Mouse (Mus musculus) cerebellum, adult 2 months (tissue): ENCODE results near the gene Ms4a6b. TPM values are rescaled to one million over a fixed set of nuclear protein-coding genes. Genes with fewer than 3 reads are reported as not detected.
"Not testable (repeated sequence)": the region's sequence is repeated elsewhere in the genome, so short reads cannot be mapped to it uniquely, and the experiment has no call there.

ENCODE experiments used
- DNase-seq, 2 experiments: peaks; one replicate each; pipeline ENCODE4 v3.0.0; 2021
- H3K27ac ChIP-seq: fragments of 200-500 bp; 2 replicates; pipeline ENCODE4 v1.5.1; 2012; ENCODE audit warnings: low read length, control low read depth, inconsistent platforms; ENCODE audit not compliant: insufficient read depth
- H3K27me3 ChIP-seq: fragments of 200-500 bp; 2 replicates; pipeline ENCODE4 v1.6.1; 2012; ENCODE audit warnings: inconsistent platforms, mild to moderate bottlenecking, low read length, moderate library complexity; ENCODE audit not compliant: control insufficient read depth, insufficient read depth
- H3K4me1 ChIP-seq: fragments of 200-500 bp; 2 replicates; pipeline ENCODE4 v1.6.1; 2011; ENCODE audit warnings: low read length; ENCODE audit not compliant: control insufficient read depth, insufficient read depth
- H3K4me3 ChIP-seq: fragments of 200-500 bp; replicated peaks from 2 replicates; pipeline ENCODE3; 2011; ENCODE audit warnings: mild to moderate bottlenecking, low read depth, low read length, control low read depth; ENCODE audit not compliant: insufficient read depth
- CTCF ChIP-seq: fragments of 200-500 bp; IDR thresholded peaks from 2 replicates; pipeline ENCODE4 v1.5.1; 2011; ENCODE audit warnings: low read depth, mild to moderate bottlenecking, control low read depth, low read length, moderate library complexity, borderline replicate concordance; ENCODE audit not compliant: insufficient read depth
- POLR2A ChIP-seq: fragments of 200-500 bp; IDR thresholded peaks from 2 replicates; pipeline ENCODE4 v1.6.1; 2011; ENCODE audit warnings: low read length, control low read depth, borderline replicate concordance; ENCODE audit not compliant: insufficient read depth
- WGBS: fragments of 180-500 bp; shearing (Covaris S2); methylation state at CpG from one replicate; pipeline ENCODE4 v1.1.7; 2018; 5-methylcytosine and 5-hydroxymethylcytosine counted together
- polyA plus RNA-seq: library from polyadenylated mRNA; depleted of rRNA; stranded (reverse); fragments of >200 nt; gene quantifications from 2 replicates; pipeline ENCODE4 v1.2.3, GENCODE M21; 2012

Ms4a6b gene
- polyA plus RNA-seq, 1 experiment: 0.43 TPM

GRCm38 (mm10) chr19:11504857-11505256 is 11.5 kb upstream of the Ms4a6b start:
- Histone ChIP-seq H3K4me3 (no peak overlapping the region), H3K27me3 (no peaks in the 10 kb centered on the region), H3K27ac (no peak overlapping the region), H3K4me1 (no peaks in the 10 kb centered on the region)
- TF ChIP-seq CTCF: no peak
- TF ChIP-seq POLR2A: no peak
- DNase-seq: no peak
- WGBS: 91% methylated on average over 1 of the region's 1 CpGs

DNA sequence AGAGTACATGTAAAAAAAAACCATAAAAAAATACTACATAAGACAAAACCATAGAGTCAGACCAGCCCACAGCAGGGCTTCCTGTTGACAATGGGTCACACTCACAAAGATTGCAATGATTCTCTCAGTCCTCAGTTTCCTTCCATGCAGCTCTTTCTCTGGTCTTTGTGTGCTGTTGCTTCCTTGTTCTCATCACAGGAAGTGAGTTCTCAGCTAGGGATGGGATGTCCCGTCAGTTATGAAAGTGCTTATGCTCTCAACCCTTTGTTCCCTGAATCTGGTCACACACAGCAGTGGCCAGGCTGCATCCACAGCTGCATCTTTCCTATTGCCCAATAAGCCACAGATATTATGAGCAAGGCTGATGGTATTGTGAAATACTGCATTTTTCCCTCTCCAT is 2.9 kb upstream of the Ms4a6b start:
- TF ChIP-seq POLR2A (no peak), CTCF (no peak)
- Histone ChIP-seq H3K27ac (no peak overlapping the region), H3K27me3 (no peaks in the 10 kb centered on the region), H3K4me1 (no peaks in the 10 kb centered on the region), H3K4me3 (no peak overlapping the region)
- no peak for DNase-seq
- 51% methylated on average over 1 of the region's 1 CpGs for WGBS

GRCm38 (mm10) chr19:11516845-11517244 is 533 bp downstream of the Ms4a6b start:
- no peak for DNase-seq
- no peak for TF ChIP-seq POLR2A
- TF ChIP-seq CTCF: no peak
- H3K4me1 ChIP-seq: no peaks in the 10 kb centered on the region
- H3K27ac ChIP-seq: no peak overlapping the region
- H3K27me3 ChIP-seq: no peaks in the 10 kb centered on the region
- 75% methylated on average over 4 of the region's 4 CpGs for WGBS
- no peak overlapping the region for H3K4me3 ChIP-seq

DNA sequence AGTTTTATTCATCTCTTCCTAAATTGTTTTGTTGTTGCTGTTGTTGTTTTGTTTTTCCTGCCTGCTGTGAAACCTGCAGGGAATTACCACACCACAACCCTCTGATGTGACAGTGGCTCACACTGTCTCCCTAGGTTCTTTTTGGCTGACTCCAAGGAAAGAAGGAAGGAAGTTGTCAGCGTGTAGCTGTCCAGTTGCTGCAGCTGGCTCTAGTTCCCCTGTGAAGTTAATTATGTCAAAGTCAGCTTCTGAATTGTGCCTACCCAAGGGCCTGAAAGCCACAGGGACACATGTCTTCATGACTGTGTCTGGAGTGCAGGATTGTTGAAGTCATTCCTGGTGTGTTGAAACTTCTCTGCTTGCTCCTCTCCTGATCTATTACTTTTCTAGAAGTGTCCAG is 1.1 kb downstream of the Ms4a6b start:
- 30% methylated on average over 1 of the region's 1 CpGs for WGBS

DNA sequence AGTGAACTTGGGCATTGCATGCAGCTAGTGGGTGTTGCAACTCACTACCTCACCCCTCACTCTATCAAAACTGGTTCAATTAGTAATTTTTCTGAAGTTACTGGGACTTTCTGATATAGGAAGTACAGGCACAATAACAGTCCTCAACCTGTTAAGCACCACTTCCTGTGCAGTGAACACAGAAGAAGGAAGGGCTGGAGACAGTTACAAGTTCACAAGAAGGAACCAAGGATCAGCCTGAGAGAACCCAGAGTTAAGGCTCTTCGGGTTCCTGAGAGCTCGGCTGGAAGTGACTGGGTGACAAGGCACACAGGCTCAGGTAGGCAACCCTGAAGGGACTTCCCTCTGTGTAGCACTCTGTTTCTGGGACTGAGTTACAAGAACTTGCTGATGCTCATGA is 2.0 kb downstream of the Ms4a6b start:
- DNase-seq, H3K27ac ChIP-seq: not testable (repeated sequence)
- 85% methylated on average over 2 of the region's 2 CpGs for WGBS

More for the DNA sequence above, 1.1 kb downstream of the Ms4a6b start:
- not testable (repeated sequence) for DNase-seq, H3K27ac ChIP-seq, H3K4me3 ChIP-seq, H3K4me1 ChIP-seq, H3K27me3 ChIP-seq

DNA sequence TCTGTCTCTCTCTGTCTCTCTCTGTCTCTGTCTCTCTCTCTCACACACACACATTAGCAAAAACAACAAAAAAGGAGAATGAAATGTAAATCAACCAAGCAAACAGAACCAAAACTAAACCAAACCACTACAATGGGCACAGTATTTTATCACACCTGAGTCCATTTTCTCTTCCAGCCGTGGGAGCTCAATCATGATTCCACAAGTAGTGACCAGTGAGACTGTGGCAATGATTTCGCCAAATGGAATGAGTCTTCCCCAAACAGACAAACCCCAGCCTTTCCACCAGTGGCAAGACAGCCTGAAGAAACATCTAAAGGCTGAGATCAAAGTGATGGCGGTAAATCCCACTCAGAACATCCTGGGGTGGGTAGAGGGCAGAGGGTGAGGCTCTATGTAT is 3.8 kb downstream of the Ms4a6b start:
- 89% methylated on average over 3 of the region's 3 CpGs for WGBS
- TF ChIP-seq CTCF (no peak), POLR2A (no peak)
- Histone ChIP-seq H3K4me1 (no peaks in the 10 kb centered on the region), H3K27ac (no peak overlapping the region), H3K27me3 (no peaks in the 10 kb centered on the region), H3K4me3 (no peak overlapping the region)
- no peak for DNase-seq

More for the DNA sequence above, 2.0 kb downstream of the Ms4a6b start:
- H3K27me3 ChIP-seq, H3K4me1 ChIP-seq, H3K4me3 ChIP-seq: not testable (repeated sequence)

GRCm38 (mm10) chr19:11533421-11533820 is 17.1 kb downstream of the Ms4a6b start:
- TF ChIP-seq POLR2A (no peak), CTCF (no peak)

DNA sequence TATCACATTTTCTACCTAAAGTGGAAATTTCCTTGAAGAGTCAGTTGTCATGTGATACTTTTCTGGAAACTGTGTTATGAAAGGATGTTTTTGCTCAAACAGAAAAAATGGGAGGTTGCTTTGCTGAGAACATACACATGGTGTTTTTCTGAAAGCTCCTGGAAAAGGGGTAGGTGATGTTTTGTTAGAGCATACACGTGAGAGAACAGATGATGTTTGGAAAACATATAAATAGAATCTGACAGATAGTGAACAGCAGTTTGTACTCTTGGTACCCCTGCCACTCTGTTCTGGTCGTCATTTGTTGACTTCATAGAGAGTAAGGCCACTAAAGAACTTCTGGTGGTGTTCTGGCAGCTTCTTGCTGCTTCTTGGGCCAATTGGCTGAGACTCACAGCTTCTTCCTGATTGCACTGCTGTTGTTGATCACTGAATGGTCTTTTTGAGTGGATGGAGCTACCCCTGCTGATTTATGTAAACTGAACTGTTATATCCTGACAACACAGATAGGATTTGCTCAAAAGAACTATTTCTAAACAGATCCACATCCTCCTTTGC is 17.7 kb downstream of the Ms4a6b start:
- TF ChIP-seq POLR2A: no peak
- TF ChIP-seq CTCF: no peak
- no peak for DNase-seq
- no peaks in the 10 kb centered on the region for H3K4me1 ChIP-seq
- no peaks in the 10 kb centered on the region for H3K27me3 ChIP-seq
- no peak overlapping the region for H3K4me3 ChIP-seq
- no peak overlapping the region for H3K27ac ChIP-seq
- 6% methylated on average over 2 of the region's 2 CpGs for WGBS

More at GRCm38 (mm10) chr19:11533421-11533820, 17.1 kb downstream of the Ms4a6b start:
- H3K27me3 ChIP-seq: no peaks in the 10 kb centered on the region
- no peak for DNase-seq
- WGBS: 93% methylated on average over 1 of the region's 1 CpGs
- no peak overlapping the region for H3K4me3 ChIP-seq
- no peaks in the 10 kb centered on the region for H3K4me1 ChIP-seq
- no peak overlapping the region for H3K27ac ChIP-seq
